Mouse (Mus musculus) left cerebral cortex, adult 2 months (tissue): ENCODE measurements around the gene Trib3. TPM values are rescaled to one million over a fixed set of nuclear protein-coding genes. Genes with fewer than 3 reads are reported as not detected.
"Not testable (repeated sequence)": the region's sequence is repeated elsewhere in the genome, so short reads cannot be mapped to it uniquely, and the experiment has no call there.

Experiments used
- DNase-seq, 2 experiments: peaks; one replicate each; pipeline ENCODE4 v3.0.0; 2021 to 2022; ENCODE audit warnings: low spot score in 2 of 2, mixed read lengths in 1 of 2; ENCODE audit errors: extremely low spot score in 1 of 2
- H3K27ac ChIP-seq: fragments of 200-600 bp; 2 replicates; pipeline ENCODE4 v1.8.1; 2022
- H3K4me3 ChIP-seq: fragments of 200-600 bp; 2 replicates; pipeline ENCODE4 v1.8.1; 2022
- CTCF ChIP-seq: fragments of 200-600 bp; IDR thresholded peaks from 2 replicates; pipeline ENCODE4 v1.8.1; 2022; ENCODE audit warnings: antibody characterized with exemption, mild to moderate bottlenecking, moderate library complexity
- intact Hi-C: fragments of 180-260 bp; cut with DNase I; formaldehyde crosslinking; loops from one replicate; pipeline ENCODE4 v1.15.1; 2025
- total RNA-seq, 2 experiments: library from RNA; stranded (reverse); gene quantifications; 2 replicates each; pipeline ENCODE4 v1.2.3; 2021

Trib3 gene
- total RNA-seq, 2 experiments from 2014 or later, result 0.84 to 1.1 TPM

DNA sequence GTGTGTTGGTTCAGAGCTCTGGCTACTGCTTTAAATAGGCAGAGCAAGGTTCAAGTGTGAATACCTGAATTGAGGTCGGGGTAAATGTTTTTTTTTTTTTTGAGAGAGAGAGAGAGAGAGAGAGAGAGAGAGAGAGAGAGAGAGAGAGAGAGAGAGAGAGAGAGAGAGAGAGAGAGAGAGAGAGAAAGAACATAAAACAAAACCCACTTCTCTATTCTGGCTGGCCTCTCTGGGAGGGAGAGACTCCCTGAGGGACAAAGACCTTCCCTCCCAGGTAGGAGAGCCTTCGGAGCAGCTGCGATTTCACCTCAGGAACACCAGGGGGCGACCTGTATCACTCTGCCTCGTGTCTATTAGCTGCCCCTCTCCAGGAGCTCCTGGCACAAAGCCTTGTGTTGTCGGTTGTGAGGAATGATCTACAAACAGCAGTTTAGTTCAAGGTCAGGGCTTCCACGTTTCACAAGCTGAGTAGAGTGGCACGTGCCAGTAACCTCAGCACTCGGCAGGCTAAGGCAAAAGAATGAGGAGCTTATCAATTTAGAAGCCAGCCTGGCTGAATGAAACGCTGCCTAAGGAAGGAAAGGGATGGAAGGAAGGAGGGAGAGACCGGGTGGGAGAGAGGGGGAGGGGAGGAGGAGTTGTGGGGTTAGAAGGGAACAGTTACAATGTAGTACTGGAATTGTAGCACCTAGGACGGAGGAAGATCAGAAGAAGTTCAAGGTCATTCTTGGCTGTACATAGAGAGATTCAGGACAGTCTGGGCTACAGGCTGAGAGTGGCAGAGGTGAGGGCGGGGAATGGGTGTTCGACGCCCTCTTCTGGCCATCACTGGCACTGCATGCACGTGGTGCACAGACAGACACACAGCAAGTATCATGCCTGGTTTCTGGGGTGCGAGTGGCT lies 19.7 kb upstream of the Trib3 start:
- Histone ChIP-seq H3K27ac (no peak overlapping the region), H3K4me3 (no peak overlapping the region)
- intact Hi-C loops, result no loop called here
- DNase-seq, result peak; percentile 62 to 73
- peak; percentile 73 for TF ChIP-seq CTCF

DNA sequence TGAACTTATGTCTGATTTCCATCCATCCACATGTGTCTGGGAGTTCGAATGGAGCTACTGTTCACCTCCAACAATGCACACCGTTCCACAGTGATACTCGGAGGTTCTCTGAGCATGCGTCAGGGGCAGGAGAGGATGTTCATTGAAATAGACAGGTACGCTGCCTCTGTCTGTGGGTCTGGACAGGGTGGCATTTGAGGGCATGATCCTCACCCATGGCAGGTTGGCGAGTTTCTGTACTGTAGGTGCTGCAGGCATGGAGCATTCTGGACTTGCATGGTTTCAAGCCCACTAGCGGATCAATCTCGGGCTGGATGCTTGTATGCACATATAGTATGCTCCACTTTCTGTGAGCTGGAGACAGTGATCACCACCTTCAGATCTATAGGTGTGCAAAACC lies 17.4 kb upstream of the Trib3 start:
- no peak for TF ChIP-seq CTCF
- intact Hi-C loops, result no loop called here
- no peak overlapping the region for H3K4me3 ChIP-seq
- DNase-seq, result no peak
- no peak overlapping the region for H3K27ac ChIP-seq

DNA sequence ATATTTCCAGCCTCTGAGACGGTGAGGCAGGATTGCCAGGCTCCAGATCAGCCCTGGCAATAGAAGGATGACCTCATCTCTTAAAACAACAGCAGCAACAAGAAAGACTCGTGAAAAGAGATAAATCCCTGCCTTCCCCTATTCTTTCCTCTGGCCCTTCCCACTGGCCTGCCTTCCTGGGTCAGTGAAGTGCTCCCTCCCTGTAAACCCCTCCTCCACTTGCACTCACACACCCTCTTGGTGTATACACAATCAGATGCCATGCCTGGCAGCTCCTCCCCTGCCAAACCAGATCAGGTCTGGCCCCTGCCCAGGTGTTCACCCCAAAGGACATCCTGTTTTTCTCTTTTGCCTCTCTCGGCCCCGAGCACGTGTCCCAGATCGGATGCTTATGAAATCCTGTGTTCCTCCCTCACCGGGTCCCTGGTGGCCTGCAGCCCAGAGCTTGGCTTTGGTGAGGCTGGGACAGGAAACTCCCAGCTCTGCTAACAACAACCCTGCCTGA lies 16.5 kb upstream of the Trib3 start:
- TF ChIP-seq CTCF, result no peak
- intact Hi-C loops, result no loop called here
- no peak for DNase-seq
- Histone ChIP-seq H3K4me3 (no peak overlapping the region), H3K27ac (no peak overlapping the region; the same call in 1 of the 2 replicates)

DNA sequence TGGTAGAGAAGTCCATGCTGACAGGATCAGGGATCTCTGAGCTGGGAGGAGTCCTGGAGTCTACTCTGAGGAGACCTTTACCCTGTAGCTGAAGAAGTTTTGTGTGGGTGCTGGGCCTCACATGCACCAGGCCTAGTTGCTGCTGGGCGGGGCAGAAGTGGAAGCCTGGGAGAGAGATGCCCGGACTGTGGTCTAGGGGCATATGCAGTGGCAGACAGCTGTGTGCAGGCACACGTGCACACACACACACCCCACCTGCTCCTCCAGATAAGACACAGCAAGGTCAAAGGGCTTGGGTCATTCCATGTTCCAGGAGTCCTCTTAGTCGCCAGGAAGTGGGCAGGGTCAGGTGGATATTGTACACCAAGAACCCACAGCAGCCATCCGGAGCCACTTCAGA lies 15.8 kb upstream of the Trib3 start:
- intact Hi-C loops, result no loop called here

DNA sequence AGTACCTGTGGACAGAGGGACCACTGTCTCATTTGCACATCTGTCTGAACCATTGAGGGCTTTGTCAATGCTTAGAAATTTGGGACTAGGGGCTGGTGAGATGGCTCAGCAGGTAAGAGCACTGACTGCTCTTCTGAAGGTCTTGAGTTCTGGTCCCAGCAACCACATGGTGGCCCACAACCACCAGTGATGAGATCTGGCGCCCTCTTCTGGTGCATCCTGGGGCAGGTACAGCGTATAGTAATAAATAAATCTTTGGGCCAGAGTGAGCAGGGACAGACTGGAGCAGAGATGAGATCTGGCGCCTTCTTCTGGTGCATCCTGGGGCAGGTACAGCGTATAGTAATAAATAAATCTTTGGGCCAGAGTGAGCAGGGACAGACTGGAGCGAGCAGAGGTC lies 15.1 kb upstream of the Trib3 start:
- intact Hi-C loops, H3K4me3 ChIP-seq, DNase-seq, H3K27ac ChIP-seq: not testable (repeated sequence)

More for the DNA sequence above, 15.8 kb upstream of the Trib3 start:
- Histone ChIP-seq H3K4me3 (no peak overlapping the region), H3K27ac (no peak overlapping the region)
- no peak for TF ChIP-seq CTCF
- DNase-seq, result no peak

DNA sequence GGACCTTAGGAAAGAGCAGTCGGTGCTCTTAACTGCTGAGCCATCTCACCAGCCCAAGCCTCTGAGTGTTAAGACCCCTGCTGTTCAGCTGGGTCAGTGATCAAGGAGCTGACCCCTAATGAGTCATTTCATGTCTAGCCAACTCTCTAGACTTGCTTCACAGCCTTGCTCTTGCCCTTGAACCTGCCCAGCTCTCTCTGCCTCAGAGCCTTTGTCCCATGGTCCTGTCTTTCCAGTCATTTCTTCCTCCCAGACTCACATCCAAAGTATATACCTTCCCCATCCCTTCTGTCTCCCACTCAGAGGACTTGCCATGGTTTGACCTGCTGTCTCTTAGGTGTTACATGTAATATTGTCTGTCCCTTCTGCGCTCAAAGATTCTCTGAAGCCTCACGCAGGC lies 13.4 kb upstream of the Trib3 start:
- Histone ChIP-seq H3K4me3 (no peak overlapping the region), H3K27ac (no peak overlapping the region)
- no peak for DNase-seq
- no peak for TF ChIP-seq CTCF
- intact Hi-C loops, result no loop called here

DNA sequence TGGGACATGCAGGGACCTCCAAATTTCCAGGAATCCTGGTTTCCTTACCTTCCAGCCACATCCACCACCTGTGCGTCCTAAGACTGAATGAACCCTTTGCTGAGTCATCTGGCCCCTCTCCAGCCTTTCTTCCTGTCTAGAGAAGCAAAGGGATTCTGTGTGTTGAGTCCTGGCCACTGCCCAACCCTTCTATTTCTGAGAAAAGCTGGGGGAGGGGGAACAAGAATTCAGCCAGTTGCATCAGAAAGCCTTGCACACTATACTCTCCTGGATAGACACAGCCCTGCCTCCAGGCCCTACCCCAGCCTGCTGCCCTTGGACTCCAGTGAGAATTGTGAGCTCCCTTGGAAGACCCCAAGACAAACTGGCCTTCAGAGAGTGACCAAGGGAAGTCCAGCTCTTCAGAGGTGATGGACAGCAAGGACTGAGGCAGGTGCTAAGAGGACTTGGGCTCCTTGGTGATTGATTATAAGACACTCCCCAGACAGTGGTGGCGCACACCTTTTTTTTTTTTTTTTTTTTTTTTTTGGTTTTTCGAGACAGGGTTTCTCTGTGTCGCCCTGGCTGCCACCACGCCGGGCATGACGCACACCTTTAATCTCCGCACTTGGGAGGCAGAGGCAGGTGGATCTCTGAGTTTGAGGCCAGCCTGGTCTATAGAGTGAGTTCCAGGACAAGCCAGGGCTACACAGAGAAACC lies 6.2 kb upstream of the Trib3 start:
- intact Hi-C loops, result no loop called here
- peak in 1 of 2 experiments; percentile 42 for DNase-seq

DNA sequence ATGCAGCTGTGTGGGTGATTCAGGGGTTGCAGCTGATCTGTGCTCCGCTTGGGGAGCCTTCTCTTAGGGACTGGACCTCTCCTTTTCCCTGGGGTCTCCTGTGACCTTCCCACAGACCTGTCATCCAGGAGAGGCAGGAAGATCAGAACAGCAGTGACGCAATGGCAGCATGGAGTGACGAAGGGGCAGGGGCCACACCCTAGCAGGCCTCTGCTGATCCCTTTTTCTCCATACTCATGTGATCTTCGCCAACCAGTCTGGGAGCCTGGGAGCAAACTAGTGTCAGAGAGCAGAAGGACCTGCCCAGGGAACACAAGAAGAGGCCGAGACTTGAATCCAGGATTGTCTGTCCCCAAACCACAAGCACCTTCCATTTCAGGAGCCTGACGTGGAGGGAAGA lies 5.4 kb upstream of the Trib3 start:
- no peak for DNase-seq
- TF ChIP-seq CTCF, result no peak
- H3K4me3 ChIP-seq, result no peak overlapping the region
- no peak overlapping the region for H3K27ac ChIP-seq
- intact Hi-C loops, result no loop called here

More for the DNA sequence above, 6.2 kb upstream of the Trib3 start:
- no peak for TF ChIP-seq CTCF
- Histone ChIP-seq H3K27ac (no peak overlapping the region), H3K4me3 (no peak overlapping the region)

DNA sequence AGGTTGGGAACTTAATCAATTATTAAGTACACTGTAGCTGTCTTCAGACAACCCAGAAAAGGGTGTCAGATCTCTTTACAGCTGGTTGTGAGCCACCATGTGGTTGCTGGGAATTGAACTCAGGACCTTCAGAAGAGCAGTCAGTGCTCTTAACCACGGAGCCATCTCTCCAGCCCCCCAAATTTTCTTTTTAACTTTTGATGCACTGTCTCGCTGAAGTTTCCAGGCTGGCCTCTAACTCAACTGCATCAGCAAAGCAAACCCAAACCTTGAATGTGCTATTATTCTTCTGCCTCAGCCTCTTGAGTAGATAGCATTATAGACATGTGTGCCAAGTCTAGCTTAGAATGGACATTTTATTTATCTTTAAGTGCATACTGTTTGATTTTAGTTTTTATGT lies 3.9 kb upstream of the Trib3 start:
- intact Hi-C loops, result no loop called here
- TF ChIP-seq CTCF, result no peak
- Histone ChIP-seq H3K4me3 (no peak overlapping the region), H3K27ac (no peak overlapping the region)
- DNase-seq, result no peak

DNA sequence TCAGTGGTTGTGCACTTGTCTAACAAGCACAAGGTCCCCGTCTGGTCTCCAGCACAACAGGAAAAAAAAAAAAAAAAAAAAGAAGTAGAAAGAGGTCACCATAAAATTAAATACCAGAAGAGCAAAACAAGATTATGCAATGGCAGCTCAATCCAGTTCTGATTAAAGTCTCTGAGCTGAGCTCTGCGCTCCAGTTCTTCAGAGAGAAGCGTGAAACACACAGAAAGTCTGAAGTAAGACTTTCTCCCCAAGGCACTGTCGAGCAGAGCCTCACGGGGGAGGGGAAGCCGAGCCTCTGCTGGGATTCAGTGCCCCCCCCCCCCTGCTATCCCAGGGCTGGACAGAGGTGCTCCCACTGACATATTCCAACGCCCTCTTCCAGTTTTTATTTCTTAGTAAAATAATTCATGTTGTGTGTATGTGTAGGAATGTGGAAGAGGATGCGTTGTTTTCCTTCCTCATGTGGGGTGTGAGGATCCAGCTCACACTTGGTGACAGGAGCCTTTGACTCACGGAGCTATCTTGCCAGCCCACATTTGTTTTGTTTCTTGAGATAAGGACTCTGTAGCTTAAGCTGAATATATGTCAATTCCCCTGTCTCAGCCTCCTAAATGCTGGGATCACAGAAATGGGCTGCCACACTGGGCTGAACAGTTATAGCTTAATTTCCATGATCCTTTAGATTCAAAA lies 3.1 kb upstream of the Trib3 start:
- no peak for TF ChIP-seq CTCF
- Histone ChIP-seq H3K27ac (no peak overlapping the region), H3K4me3 (no peak overlapping the region)
- intact Hi-C loops, result no loop called here
- no peak for DNase-seq

DNA sequence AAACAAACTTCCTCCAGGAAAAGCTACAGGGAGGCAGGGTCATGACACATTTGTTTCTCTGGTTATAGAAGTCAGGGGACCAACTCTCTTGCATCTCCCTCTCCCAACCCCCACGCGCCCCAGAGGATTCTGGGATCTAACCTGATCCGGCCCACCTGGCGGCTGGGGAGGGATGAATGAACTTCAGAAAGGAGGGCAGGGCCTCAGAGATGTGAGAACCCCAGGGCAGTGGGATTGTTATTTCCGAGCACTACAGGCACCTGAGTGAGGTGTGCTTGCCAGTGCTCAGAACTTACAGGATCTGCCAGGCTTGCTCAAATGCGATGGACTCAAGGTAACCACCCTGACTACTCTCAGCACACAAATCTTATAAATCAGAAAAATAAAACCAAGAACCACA lies 1.6 kb upstream of the Trib3 start:
- no peak overlapping the region for H3K4me3 ChIP-seq
- intact Hi-C loops, result no loop called here
- DNase-seq, result no peak
- no peak for TF ChIP-seq CTCF
- H3K27ac ChIP-seq, result no peak overlapping the region

DNA sequence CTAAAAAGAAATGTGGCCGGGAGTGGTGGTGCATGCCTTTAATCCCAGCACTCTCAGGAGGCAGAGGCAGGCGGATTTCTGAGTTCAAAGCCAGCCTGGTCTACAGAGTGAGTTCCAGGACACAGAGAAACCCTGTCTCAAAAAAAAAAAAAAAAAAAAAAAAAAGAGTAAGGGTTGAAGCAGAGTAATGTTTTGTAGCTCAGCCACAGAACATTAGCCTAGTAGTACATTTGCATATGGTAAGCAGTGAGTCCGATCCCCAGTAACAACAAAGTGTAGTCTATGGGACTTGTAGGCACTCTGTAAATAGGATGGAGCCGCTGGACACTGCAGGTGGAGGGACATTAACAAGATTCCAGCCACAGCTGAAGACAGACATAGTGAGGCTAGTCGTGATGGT lies 1.1 kb upstream of the Trib3 start:
- no peak for DNase-seq
- intact Hi-C loops, result no loop called here
- TF ChIP-seq CTCF, result no peak
- H3K4me3 ChIP-seq, result no peak overlapping the region
- no peak overlapping the region for H3K27ac ChIP-seq
